Mouse (Mus musculus) T-cell, adult 2 months (primary cell): ENCODE data around the gene Tnp2.

Experiments
- DNase-seq: peaks from one replicate; pipeline ENCODE4 v3.0.0; 2022; ENCODE audit warnings: low spot score

Gene Tnp2

GRCm38 (mm10) chr16:10788866-10789265 lies 406 bp upstream of the Tnp2 start:
- DNase-seq = no peak

GRCm38 (mm10) chr16:10787548-10788058 lies 857 bp downstream of the Tnp2 start:
- DNase-seq = no peak

- DNase-seq = no peak
These were observed 1.5 kb downstream of the Tnp2 start for GRCm38 (mm10) chr16:10786782-10787547.

GRCm38 (mm10) chr16:10786288-10786687 lies 2.2 kb downstream of the Tnp2 start:
- DNase-seq = peak; percentile 87

GRCm38 (mm10) chr16:10785371-10786231 lies 2.9 kb downstream of the Tnp2 start, which contains the start of gene Socs1:
TSS of gene Socs1 (minus strand) at chr16:10785536.
- DNase-seq = peak; percentile 95

GRCm38 (mm10) chr16:10784793-10785370 lies 3.6 kb downstream of the Tnp2 start:
- peak; percentile 97 for DNase-seq

- peak; percentile 63 for DNase-seq
These were observed 4.3 kb downstream of the Tnp2 start for GRCm38 (mm10) chr16:10783883-10784792.

- no peak for DNase-seq
These were observed 5.0 kb downstream of the Tnp2 start for GRCm38 (mm10) chr16:10783451-10783850.

GRCm38 (mm10) chr16:10783152-10783434 lies 5.4 kb downstream of the Tnp2 start:
- DNase-seq = peak; percentile 59

- no peak for DNase-seq
These were observed 5.9 kb downstream of the Tnp2 start for GRCm38 (mm10) chr16:10782377-10783151.

GRCm38 (mm10) chr16:10781862-10782371 lies 6.5 kb downstream of the Tnp2 start:
- peak; percentile 70 for DNase-seq

- no peak for DNase-seq
These were observed 7.8 kb downstream of the Tnp2 start for GRCm38 (mm10) chr16:10780631-10781120.

GRCm38 (mm10) chr16:10777579-10778160 lies 10.8 kb downstream of the Tnp2 start:
- no peak for DNase-seq

- DNase-seq = no peak
These were observed 12.1 kb downstream of the Tnp2 start for GRCm38 (mm10) chr16:10776322-10776721.

GRCm38 (mm10) chr16:10774726-10775125 lies 13.7 kb downstream of the Tnp2 start:
- DNase-seq = no peak

GRCm38 (mm10) chr16:10773543-10773942 lies 14.9 kb downstream of the Tnp2 start:
- DNase-seq = no peak

GRCm38 (mm10) chr16:10771769-10772510 lies 16.5 kb downstream of the Tnp2 start:
- DNase-seq = peak; percentile 95

GRCm38 (mm10) chr16:10770531-10771325 lies 17.7 kb downstream of the Tnp2 start:
- DNase-seq = peak; percentile 27
